Mouse (Mus musculus): ENCODE measurements around the gene Pigr. TPM values are rescaled to one million over a fixed set of nuclear protein-coding genes. Genes with fewer than 3 reads are reported as not detected.

Gene Pigr
- polyA plus RNA-seq, 1 experiment from 2014 or later = 0.14 TPM

- Histone ChIP-seq H3K4me1 (replicated peaks; ENCODE audit: control insufficient read depth, insufficient read depth, low read length) (no peaks in the 10 kb centered on the region), H3K4me2 (ENCODE audit: low read depth, low read length) (no peak overlapping the region), H3K9me3 (ENCODE audit: control insufficient read depth, low read length) (no peaks in the 10 kb centered on the region), H3K9ac (ENCODE audit: low read length) (no peak overlapping the region), H3K27ac (ENCODE audit: low read length) (no peak overlapping the region), H3K27me3 (ENCODE audit: control insufficient read depth, insufficient read depth, low read depth, low read length) (no peaks in the 10 kb centered on the region), H3K36me3 (ENCODE audit: control insufficient read depth, insufficient read depth, low read length) (no peaks in the 10 kb centered on the region), H3K4me3 (ENCODE audit: low read length) (no peak overlapping the region)
- WGBS = 72% methylated on average over 2 of the region's 2 CpGs
- no peak for ATAC-seq (ENCODE audit: low read depth)
Observed at GRCm38 (mm10) chr1:130821149-130821471, 5.4 kb upstream of the Pigr start.

DNA sequence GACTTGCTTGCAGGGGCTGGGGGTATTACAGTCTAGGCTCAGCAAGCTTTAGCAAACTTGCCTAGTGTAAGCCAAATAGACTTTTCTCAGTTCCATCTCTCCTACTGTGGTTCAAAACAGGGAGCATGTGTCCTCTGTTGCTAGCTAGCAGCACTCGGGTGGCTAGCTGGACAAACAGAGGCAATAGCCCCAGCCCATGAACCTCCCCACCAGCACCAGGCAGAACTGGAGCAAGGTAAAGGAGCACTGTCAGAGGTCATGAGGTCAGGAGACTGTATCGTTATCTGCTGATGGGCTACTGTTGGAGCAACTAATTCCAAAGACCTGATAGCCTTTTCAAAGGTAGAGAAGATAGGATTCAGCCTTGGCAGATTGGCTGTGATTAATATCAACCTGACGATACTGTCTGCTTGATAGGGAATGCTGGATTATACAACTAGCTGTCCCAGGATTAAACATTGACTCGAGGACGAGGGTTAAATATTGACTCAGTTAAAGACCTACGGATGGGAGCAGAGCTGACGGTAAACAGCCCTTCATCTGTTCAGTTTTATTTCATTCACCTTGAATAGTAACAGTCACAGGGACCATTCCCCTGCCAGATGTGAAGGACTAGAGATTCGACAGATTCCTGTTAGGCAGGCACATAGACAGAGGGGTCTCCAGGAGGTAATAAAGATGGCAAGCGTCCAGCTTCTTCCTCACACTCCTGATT is 4.4 kb upstream of the Pigr start:
- Histone ChIP-seq H3K9ac (ENCODE audit: low read length) (no peak overlapping the region), H3K9me3 (ENCODE audit: control insufficient read depth, low read length) (no peaks in the 10 kb centered on the region), H3K4me3 (ENCODE audit: low read length) (no peak overlapping the region), H3K4me2 (ENCODE audit: low read depth, low read length) (no peak overlapping the region), H3K27me3 (ENCODE audit: control insufficient read depth, insufficient read depth, low read depth, low read length) (no peaks in the 10 kb centered on the region), H3K27ac (ENCODE audit: low read length) (no peak overlapping the region), H3K4me1 (replicated peaks; ENCODE audit: control insufficient read depth, insufficient read depth, low read length) (no peaks in the 10 kb centered on the region), H3K36me3 (ENCODE audit: control insufficient read depth, insufficient read depth, low read length) (no peaks in the 10 kb centered on the region)
- ATAC-seq (ENCODE audit: low read depth) = no peak
- 56% methylated on average over 9 of the region's 9 CpGs for WGBS

- ATAC-seq (ENCODE audit: low read depth) = no peak
- WGBS = 64% methylated on average over 4 of the region's 4 CpGs
- H3K4me2 ChIP-seq (ENCODE audit: low read depth, low read length) = no peak overlapping the region
- H3K36me3 ChIP-seq (ENCODE audit: control insufficient read depth, insufficient read depth, low read length) = no peaks in the 10 kb centered on the region
- no peak overlapping the region for H3K4me3 ChIP-seq (ENCODE audit: low read length)
- no peak overlapping the region for H3K9ac ChIP-seq (ENCODE audit: low read length)
- no peaks in the 10 kb centered on the region for H3K27me3 ChIP-seq (ENCODE audit: control insufficient read depth, insufficient read depth, low read depth, low read length)
- H3K9me3 ChIP-seq (ENCODE audit: control insufficient read depth, low read length) = no peaks in the 10 kb centered on the region
- H3K4me1 ChIP-seq (replicated peaks; ENCODE audit: control insufficient read depth, insufficient read depth, low read length) = no peaks in the 10 kb centered on the region
- no peak overlapping the region for H3K27ac ChIP-seq (ENCODE audit: low read length)
Observed at GRCm38 (mm10) chr1:130828656-130829055, 2.2 kb downstream of the Pigr start.

- no peak overlapping the region for H3K9ac ChIP-seq (ENCODE audit: low read length)
- H3K36me3 ChIP-seq (ENCODE audit: control insufficient read depth, insufficient read depth, low read length) = no peaks in the 10 kb centered on the region
- no peaks in the 10 kb centered on the region for H3K4me1 ChIP-seq (replicated peaks; ENCODE audit: control insufficient read depth, insufficient read depth, low read length)
- no peak overlapping the region for H3K4me2 ChIP-seq (ENCODE audit: low read depth, low read length)
- H3K27me3 ChIP-seq (ENCODE audit: control insufficient read depth, insufficient read depth, low read depth, low read length) = no peaks in the 10 kb centered on the region
- H3K4me3 ChIP-seq (ENCODE audit: low read length) = no peak overlapping the region
- no peak overlapping the region for H3K27ac ChIP-seq (ENCODE audit: low read length)
- no peaks in the 10 kb centered on the region for H3K9me3 ChIP-seq (ENCODE audit: control insufficient read depth, low read length)
- no peak for ATAC-seq (ENCODE audit: low read depth)
- WGBS = 58% methylated on average over 8 of the region's 8 CpGs
Observed at GRCm38 (mm10) chr1:130829906-130830830, 3.7 kb downstream of the Pigr start.

DNA sequence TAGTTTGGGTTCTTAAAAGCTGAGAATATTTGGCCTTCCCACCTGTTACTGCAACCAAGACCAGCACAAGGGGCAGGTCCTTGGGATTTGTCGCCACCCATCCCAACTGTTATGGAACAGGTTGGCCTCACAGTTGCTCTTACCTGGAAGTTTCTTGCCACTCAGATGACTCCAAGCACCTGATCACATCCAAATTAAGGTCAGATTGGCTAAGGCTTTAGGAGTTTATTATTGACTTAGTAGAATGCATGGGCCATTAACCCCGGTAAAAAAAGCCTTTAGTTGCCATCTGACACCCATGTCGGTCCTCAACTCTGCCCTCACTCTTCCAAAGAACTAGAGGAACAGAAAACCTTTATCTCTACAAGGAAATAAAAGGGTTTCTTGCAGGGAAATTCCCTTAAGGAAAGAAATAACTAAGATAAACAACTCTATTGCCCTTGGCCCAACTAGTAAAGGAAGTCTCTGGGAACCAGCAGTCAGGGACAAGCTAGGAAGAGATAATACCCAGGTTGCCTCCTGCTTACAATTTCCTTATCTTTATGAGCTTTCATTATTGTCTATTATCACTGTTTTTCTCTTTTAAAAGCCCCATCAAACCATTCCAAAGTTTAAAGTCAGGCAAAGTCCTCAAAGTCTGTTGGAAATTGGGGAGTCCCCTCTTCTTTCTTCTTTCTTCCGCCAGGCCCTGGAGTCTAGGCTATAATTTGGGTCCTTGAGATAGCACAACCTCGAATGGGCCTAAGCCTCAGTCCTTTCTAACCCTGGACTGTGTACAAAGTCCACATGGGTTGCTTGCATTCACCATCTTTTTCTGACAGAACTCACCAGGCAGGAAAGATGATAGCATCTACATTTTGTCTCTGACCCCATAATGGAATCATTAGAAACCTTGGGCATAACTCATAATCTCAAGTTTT is 6.0 kb downstream of the Pigr start:
- WGBS = 62% methylated on average over 5 of the region's 5 CpGs
- ATAC-seq (ENCODE audit: low read depth) = no peak
- Histone ChIP-seq H3K27ac (ENCODE audit: low read length) (no peak overlapping the region), H3K4me2 (ENCODE audit: low read depth, low read length) (no peak overlapping the region), H3K4me1 (replicated peaks; ENCODE audit: control insufficient read depth, insufficient read depth, low read length) (no peaks in the 10 kb centered on the region), H3K9me3 (ENCODE audit: control insufficient read depth, low read length) (no peaks in the 10 kb centered on the region), H3K36me3 (ENCODE audit: control insufficient read depth, insufficient read depth, low read length) (no peaks in the 10 kb centered on the region), H3K27me3 (ENCODE audit: control insufficient read depth, insufficient read depth, low read depth, low read length) (no peaks in the 10 kb centered on the region), H3K4me3 (ENCODE audit: low read length) (no peak overlapping the region), H3K9ac (ENCODE audit: low read length) (no peak overlapping the region)

DNA sequence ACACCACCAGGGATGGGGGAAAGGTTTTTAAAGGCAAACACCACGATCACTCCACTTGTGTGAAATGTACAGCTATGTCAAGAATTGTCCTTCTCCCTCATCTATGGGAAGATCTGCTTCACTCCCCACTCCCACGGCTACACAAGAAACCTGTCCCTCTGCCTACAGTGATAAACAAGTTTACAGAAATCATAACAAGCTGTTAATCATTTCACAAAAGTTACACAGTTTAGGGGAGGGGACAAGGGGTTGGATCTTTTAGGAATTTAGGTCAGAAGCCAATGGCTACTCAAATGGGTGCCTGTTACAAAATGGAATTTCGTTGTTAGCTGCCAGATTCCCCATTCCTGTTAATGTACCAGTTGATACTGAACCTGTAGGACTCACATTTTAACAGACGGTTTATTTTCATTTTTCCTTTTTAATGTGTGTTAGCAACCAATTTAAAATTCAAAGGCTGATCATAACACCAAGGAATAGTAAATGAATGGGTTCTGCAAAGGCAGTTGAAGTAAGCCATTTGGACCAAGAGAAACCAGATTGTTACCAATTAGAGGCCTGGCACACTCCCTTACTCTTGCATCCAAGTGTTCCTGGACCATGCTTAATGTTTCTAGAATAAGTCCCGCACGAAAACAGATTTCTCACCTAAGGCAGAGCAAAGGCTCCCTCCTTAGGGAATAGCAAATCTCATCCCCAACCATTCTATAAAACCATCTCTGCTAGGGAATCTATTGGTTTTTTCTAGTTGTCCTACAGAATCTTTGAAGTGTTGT is 8.9 kb downstream of the Pigr start:
- no peaks in the 10 kb centered on the region for H3K36me3 ChIP-seq (ENCODE audit: control insufficient read depth, insufficient read depth, low read length)
- WGBS = 73% methylated on average over 6 of the region's 6 CpGs
- no peak for ATAC-seq (ENCODE audit: low read depth)

DNA sequence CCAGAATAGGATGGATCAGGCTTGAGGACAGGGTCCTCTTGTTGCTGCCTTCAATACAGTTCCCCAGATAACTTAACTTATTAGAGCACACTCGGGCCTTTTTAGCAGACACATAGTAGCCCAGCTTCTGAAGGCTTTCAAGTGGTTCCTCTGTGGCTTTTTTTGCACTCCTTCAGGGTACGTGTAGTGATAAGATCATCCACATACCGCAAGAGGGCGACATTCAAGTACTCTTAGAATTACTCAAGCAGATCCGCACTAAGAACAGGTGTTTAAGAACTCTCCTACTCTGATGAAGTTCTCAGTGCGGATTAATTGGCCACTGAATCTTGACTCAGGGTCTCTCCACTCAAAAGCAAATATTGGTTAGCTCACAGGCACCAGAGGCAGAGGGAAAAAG is 11.8 kb downstream of the Pigr start:
- WGBS = 37% methylated on average over 6 of the region's 6 CpGs
- Histone ChIP-seq H3K4me3 (ENCODE audit: low read length) (no peak overlapping the region), H3K9me3 (ENCODE audit: control insufficient read depth, low read length) (no peaks in the 10 kb centered on the region), H3K27me3 (ENCODE audit: control insufficient read depth, insufficient read depth, low read depth, low read length) (no peaks in the 10 kb centered on the region), H3K27ac (ENCODE audit: low read length) (no peak overlapping the region), H3K4me2 (ENCODE audit: low read depth, low read length) (no peak overlapping the region), H3K36me3 (ENCODE audit: control insufficient read depth, insufficient read depth, low read length) (no peaks in the 10 kb centered on the region), H3K4me1 (replicated peaks; ENCODE audit: control insufficient read depth, insufficient read depth, low read length) (peaks cover 2% of the 10 kb centered on the region; the same call in 1 of the 2 replicates), H3K9ac (ENCODE audit: low read length) (no peak overlapping the region)
- peak; percentile 67; the same call in 1 of the 2 replicates for ATAC-seq (ENCODE audit: low read depth)

More for the DNA sequence above, 8.9 kb downstream of the Pigr start:
- no peak overlapping the region for H3K4me2 ChIP-seq (ENCODE audit: low read depth, low read length)
- no peak overlapping the region for H3K4me3 ChIP-seq (ENCODE audit: low read length)
- no peak overlapping the region for H3K9ac ChIP-seq (ENCODE audit: low read length)
- H3K27ac ChIP-seq (ENCODE audit: low read length) = no peak overlapping the region
- no peaks in the 10 kb centered on the region for H3K9me3 ChIP-seq (ENCODE audit: control insufficient read depth, low read length)
- H3K4me1 ChIP-seq (replicated peaks; ENCODE audit: control insufficient read depth, insufficient read depth, low read length) = 0 out of 2 replicates have a peak, but pooled peaks cover under 1% of the 10 kb centered on the region
- H3K27me3 ChIP-seq (ENCODE audit: control insufficient read depth, insufficient read depth, low read depth, low read length) = no peaks in the 10 kb centered on the region

DNA sequence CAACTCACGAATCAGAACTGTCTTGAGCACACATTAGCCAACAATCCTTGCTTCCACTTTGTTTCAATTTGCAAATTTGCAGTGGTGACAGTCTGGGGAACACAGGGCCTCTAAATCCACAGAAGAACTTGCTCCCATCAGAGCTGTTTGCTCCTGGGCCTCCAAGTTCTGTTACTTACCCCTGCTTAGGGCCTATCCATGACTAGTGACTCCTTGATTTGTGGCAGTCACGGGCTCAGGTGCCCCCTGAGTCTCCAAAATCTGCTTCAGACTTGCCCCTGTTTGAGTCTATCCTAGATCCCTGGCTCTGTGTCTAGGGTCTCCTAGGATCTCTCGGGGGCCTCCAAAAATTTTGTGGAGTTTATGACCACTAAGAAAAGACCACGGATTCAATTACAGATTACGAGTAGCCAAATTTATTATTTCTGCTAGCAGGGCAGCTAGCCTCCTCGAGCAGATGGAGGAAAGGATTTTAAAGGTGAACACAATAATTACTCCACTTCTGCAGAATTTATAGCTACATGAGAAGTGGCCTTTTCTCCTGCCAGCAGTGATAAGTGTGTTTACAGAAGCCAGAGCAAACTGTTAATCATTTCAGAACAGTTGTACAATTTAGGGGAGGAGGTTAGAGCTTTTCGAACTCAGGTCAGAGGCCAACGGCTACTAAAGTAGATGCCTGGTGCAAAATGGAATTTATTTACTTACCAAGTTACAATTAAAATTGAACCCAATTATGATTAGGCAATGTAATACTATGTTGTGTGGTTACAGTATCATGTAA is 14.3 kb downstream of the Pigr start:
- H3K4me3 ChIP-seq (ENCODE audit: low read length) = no peak overlapping the region
- no peak overlapping the region for H3K4me2 ChIP-seq (ENCODE audit: low read depth, low read length)
- H3K9me3 ChIP-seq (ENCODE audit: control insufficient read depth, low read length) = no peaks in the 10 kb centered on the region
- no peak for ATAC-seq (ENCODE audit: low read depth)
- H3K27me3 ChIP-seq (ENCODE audit: control insufficient read depth, insufficient read depth, low read depth, low read length) = no peaks in the 10 kb centered on the region
- peaks cover 2% of the 10 kb centered on the region; the same call in 1 of the 2 replicates for H3K4me1 ChIP-seq (replicated peaks; ENCODE audit: control insufficient read depth, insufficient read depth, low read length)
- H3K9ac ChIP-seq (ENCODE audit: low read length) = no peak overlapping the region
- H3K36me3 ChIP-seq (ENCODE audit: control insufficient read depth, insufficient read depth, low read length) = no peaks in the 10 kb centered on the region
- 33% methylated on average over 8 of the region's 8 CpGs for WGBS
- H3K27ac ChIP-seq (ENCODE audit: low read length) = no peak overlapping the region

All from lung, embryonic 16.5 days (tissue).